Mouse (Mus musculus) ES-Bruce4 (cell line): Measurements from ENCODE around the gene Acadvl.

Source experiments
- CTCF ChIP-seq: IDR thresholded peaks from one replicate; pipeline ENCODE4 v1.8.1; 2011; ENCODE audit warnings: low read depth, low read length
- POLR2A ChIP-seq: IDR thresholded peaks from one replicate; pipeline ENCODE4 v1.8.1; 2011; ENCODE audit warnings: low read length; ENCODE audit not compliant: insufficient read depth

DNA sequence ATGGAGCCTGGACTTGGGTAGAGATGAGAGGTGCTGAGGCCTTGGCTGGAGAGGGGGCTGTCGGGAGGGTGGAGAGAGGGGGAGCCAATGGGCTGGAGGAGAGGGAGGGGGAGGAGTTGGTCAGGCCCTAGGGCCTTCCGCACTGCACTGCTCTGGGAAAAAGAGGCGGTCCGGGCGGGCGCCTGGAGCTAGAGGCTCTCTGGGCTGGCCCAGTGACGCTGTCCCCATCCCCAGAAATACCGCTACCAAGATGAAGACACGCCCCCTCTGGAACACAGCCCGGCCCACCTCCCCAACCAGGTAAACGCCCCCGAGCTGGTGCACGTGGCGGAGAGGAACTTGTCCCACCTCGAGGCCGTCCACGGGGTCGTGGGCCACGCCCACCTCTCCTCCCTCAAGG lies 11.5 kb upstream of the Acadvl start:
- TF ChIP-seq CTCF (no peak), POLR2A (no peak)
